Mouse (Mus musculus) gastrocnemius, adult 18-20 months (tissue): ENCODE data around the gene H2al1d. TPM values are rescaled to one million over a fixed set of nuclear protein-coding genes. Genes with fewer than 3 reads are reported as not detected.
"Not testable (repeated sequence)": the region's sequence is repeated elsewhere in the genome, so short reads cannot be mapped to it uniquely, and the experiment has no call there.

ENCODE experiments used
- DNase-seq: peaks from one replicate; pipeline ENCODE4 v3.0.0; 2021; ENCODE audit warnings: low spot score
- long read RNA-seq, 2 experiments: library from polyadenylated mRNA; stranded (forward); transcript quantifications; one replicate each; pipeline ENCODE4 v2.0.0; 2021
- total RNA-seq, 2 experiments: library from RNA; stranded (reverse); gene quantifications; 2 replicates each; pipeline ENCODE4 v1.2.3; 2021

The H2al1d gene
- total RNA-seq, result not detected
- long read RNA-seq, experiment 1, result 0 reads
- long read RNA-seq, experiment 2, result 0 reads

- DNase-seq, result not testable (repeated sequence)
Observed at GRCm38 (mm10) chrX:11308524-11308923, at the start of gene H2al1d. Gene H2al1d (plus strand): TSS chrX:11308824.

GRCm38 (mm10) chrX:11264918-11265317, 43.7 kb upstream of the H2al1d start:
- DNase-seq, result no peak

DNA sequence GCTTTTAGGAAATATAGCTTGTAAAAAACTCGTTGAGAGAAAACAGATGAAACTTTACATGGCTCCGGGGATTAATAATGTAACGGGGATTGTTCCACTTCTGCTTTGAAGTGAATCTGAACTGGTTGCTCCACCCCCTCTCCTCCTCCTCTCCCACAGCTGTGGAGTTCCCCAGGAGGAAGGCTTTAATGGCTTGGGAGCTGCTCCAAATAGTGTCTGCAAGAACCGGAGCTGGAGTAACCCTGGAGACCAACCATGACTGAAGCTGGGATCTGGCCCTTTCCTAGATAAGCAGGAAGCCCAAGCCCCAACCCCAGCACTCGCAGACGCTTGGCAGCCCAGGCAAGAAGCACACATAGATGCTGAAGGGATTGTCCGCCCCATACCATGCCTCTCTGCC, 40.8 kb upstream of the H2al1d start:
- DNase-seq, result peak; percentile 33

- DNase-seq, result no peak
Observed at GRCm38 (mm10) chrX:11269074-11269473, 39.5 kb upstream of the H2al1d start.

GRCm38 (mm10) chrX:11273190-11273589, 35.4 kb upstream of the H2al1d start:
- DNase-seq, result no peak

DNA sequence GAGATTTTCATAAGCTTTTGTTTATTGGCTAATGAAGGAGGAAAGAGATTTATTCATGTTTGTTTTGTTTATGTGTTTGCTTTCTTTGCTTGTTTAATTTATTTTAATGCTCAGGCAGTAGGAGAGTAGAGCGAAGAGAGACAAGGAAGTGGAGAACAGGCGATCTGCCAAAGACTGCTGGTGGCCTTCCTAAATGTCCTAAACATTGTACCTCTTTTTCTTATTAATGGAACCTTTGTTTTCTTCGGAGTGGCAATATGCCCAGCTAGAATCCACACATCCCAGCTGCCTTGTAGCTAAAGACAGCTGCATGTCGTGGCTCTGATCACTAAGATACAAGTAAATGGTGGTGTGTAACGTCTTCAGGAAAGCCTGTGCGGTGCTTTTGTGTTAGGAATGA, 31.5 kb upstream of the H2al1d start:
- no peak for DNase-seq

DNA sequence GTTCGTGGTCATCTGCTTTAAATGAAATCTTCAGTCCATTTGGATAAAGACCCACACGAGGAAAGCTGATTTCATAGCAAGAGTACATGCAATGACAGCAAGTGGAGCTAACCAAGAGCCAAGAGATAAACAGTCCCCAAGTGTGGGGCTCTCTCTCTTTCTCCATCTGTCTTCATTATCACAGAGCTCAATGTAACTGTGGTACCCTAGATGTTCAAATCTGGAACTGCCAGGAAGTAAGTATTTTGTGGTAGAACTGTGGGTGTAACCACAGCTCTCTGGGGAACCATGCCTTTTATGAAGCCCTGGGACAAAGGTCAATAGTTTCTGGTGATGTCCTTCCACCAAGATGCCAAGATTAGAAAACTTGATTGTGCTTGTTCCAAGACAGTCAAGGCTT, 27.9 kb upstream of the H2al1d start:
- no peak for DNase-seq

DNA sequence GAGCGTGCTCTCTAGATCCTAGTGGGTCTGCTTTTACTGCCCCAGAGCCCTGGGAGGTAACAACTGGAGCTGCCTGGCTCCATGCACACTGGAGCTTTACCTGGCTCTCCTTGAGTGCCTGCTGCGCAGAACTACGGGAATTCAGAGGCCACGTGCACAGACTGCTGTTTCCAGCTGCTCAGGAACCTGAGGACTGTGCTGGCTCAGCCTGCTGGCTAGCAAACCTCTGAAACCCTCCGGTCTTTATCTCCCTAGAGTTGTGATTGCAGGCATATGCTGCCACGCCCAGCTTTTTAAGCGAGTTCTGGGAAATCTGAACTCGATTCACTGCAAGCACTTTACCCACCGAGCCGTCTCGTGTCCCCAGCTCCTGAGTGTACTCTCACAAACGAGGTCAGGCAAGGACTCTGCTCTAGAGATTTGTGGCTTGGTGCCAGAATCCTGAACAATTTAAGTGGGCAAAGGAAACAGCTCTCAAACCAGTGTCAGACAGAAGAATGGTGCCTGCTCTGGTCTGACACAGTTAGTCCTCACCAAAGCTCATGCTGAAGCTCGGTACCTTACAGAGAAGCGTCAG, 20.2 kb upstream of the H2al1d start:
- peak; percentile 0 for DNase-seq

DNA sequence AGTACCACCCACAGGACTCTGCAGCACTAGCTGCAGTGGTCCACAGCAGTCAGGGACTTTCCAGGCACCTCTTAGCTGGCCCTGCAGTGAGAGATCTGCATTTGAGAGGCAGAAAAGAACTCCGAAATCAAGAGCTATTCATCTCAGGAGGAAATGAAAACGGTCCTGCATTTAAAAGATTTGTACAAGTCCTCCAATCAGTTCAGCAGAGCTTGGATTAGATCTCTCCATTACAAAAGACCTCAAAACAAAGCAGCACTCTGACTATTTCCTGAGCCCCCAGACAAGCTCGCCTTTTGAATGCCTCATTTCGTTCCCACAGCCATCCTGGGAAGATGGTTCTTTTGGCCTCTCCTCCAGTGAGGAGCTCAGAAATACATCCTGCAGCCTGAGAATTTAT, 19.4 kb upstream of the H2al1d start:
- DNase-seq, result no peak

GRCm38 (mm10) chrX:11298957-11299356, 9.7 kb upstream of the H2al1d start, which contains the start of gene H2al1a:
Gene H2al1a (plus strand): TSS chrX:11299257.
- not testable (repeated sequence) for DNase-seq

DNA sequence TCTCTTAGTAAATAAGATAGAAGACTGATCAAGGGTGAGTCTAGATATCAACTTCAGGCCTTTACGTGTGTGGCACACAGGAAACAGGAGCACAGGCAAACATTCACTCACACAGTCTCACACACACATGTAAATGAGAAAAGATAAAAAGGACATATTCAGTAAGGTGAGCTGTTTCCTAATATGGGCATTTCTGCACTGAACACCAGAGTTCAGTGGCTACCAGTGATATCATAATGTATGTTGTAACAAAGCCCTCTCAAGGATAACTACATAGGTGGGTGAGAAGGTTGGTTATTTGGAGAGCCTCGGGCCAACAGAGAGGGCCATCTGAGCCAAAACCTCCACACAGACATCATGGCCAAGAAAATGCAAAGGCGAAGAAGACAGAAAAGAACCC, 6.5 kb upstream of the H2al1d start, which contains the start of gene H2al1b:
H2al1b (plus strand) TSS at position 301 of the 400 bp plus-strand sequence.
- not testable (repeated sequence) for DNase-seq

- DNase-seq, result not testable (repeated sequence)
Observed at GRCm38 (mm10) chrX:11305355-11305754, 3.3 kb upstream of the H2al1d start, which contains the start of gene H2al1c. Gene H2al1c (plus strand): TSS chrX:11305655.

DNA sequence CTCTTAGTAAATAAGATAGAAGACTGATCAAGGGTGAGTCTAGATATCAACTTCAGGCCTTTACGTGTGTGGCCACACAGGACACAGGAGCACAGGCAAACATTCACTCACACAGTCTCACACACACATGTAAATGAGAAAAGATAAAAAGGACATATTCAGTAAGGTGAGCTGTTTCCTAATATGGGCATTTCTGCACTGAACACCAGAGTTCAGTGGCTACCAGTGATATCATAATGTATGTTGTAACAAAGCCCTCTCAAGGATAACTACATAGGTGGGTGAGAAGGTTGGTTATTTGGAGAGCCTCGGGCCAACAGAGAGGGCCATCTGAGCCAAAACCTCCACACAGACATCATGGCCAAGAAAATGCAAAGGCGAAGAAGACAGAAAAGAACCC, 3.0 kb downstream of the H2al1d start, which contains the start of gene H2al1e:
H2al1e (plus strand) TSS at position 301 of the 400 bp plus-strand sequence.
- DNase-seq, result not testable (repeated sequence)

- DNase-seq, result not testable (repeated sequence)
Observed at GRCm38 (mm10) chrX:11314858-11315257, 6.2 kb downstream of the H2al1d start, which contains the start of gene H2al1f. Gene H2al1f (plus strand): TSS chrX:11315158.

DNA sequence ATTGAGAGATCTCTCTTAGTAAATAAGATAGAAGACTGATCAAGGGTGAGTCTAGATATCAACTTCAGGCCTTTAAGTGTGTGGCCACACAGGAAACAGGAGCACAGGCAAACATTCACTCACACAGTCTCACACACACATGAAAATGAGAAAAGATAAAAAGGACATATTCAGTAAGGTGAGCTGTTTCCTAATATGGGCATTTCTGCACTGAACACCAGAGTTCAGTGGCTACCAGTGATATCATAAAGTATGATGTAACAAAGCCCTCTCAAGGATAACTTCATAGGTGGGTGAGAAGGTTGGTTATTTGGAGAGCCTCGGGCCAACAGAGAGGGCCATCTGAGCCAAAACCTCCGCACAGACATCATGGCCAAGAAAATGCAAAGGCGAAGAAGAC, 9.3 kb downstream of the H2al1d start, which contains the start of gene H2al1g:
H2al1g (plus strand) TSS at position 301 of the 400 bp plus-strand sequence.
- not testable (repeated sequence) for DNase-seq

DNA sequence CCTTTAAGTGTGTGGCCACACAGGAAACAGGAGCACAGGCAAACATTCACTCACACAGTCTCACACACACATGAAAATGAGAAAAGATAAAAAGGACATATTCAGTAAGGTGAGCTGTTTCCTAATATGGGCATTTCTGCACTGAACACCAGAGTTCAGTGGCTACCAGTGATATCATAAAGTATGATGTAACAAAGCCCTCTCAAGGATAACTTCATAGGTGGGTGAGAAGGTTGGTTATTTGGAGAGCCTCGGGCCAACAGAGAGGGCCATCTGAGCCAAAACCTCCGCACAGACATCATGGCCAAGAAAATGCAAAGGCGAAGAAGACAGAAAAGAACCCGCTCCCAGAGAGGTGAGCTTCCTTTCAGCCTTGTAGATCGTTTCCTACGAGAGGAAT, 12.6 kb downstream of the H2al1d start, which contains the start of gene H2al1h:
H2al1h (plus strand) TSS at position 301 of the 400 bp plus-strand sequence.
- DNase-seq, result not testable (repeated sequence)

GRCm38 (mm10) chrX:11324359-11324758, 15.7 kb downstream of the H2al1d start, which contains the start of gene H2al1i:
Gene H2al1i (plus strand): TSS chrX:11324659.
- DNase-seq, result not testable (repeated sequence)

- DNase-seq, result not testable (repeated sequence)
Observed at GRCm38 (mm10) chrX:11327522-11327921, 18.9 kb downstream of the H2al1d start, which contains the start of gene H2al1j. Gene H2al1j (plus strand): TSS chrX:11327822.

DNA sequence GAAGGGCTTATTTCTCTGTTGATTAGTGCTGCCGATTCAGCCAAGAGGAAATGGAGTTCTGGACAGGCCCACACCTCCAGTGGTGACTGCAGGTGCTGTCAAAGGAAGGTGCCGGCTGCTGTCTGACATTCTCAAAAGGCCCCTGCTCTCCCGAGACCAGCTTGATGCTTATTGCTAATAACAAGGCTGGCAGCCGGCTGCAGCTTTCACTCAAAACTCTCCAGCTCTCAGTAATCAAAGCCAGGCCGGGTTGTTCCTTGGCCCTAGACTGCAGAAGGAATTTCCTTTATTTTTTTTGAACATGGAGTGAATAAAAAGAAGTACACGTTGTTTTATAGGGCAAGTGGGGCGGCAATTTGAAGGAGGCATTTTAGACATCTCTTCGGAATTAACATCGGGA, 37.1 kb downstream of the H2al1d start:
- DNase-seq, result no peak

GRCm38 (mm10) chrX:11346756-11347155, 38.1 kb downstream of the H2al1d start:
- DNase-seq, result no peak
